19 mouse cellular contexts compared by ENCODE assay signal in genomic region chr8:3482240-3482740, GRCm38 (mm10). TPM values are rescaled to one million over a fixed set of nuclear protein-coding genes. Genes with fewer than 3 reads are reported as not detected.
"Had no signal": no experiment of that assay in that cellular context is flagged by ENCODE, and none has a peak within 500 bp of the region (broad histone marks: within the 10 kb centered on the region; RNA-seq: fewer than 3 reads in every experiment).

No protein-coding gene starts in this region.

- H3K36me3 ChIP-seq: liver, embryonic 12.5 days; liver, embryonic 15.5 days; midbrain, embryonic 10.5 days; midbrain, embryonic 12.5 days; neural tube, embryonic 13.5 days; neural tube, embryonic 15.5 days; stomach, embryonic 15.5 days had no signal

- H3K4me2 ChIP-seq: liver, embryonic 12.5 days; lung, embryonic 14.5 days; midbrain, embryonic 12.5 days; neural tube, embryonic 13.5 days; neural tube, embryonic 15.5 days; stomach, embryonic 15.5 days had no signal

- H3K4me1 ChIP-seq: midbrain, embryonic 10.5 days; midbrain, embryonic 12.5 days; neural tube, embryonic 13.5 days; neural tube, embryonic 15.5 days; stomach, embryonic 15.5 days had no signal

- H3K9me3 ChIP-seq: liver, embryonic 12.5 days; liver, embryonic 15.5 days; midbrain, embryonic 10.5 days; midbrain, embryonic 12.5 days; neural tube, embryonic 13.5 days; neural tube, embryonic 15.5 days; stomach, embryonic 15.5 days had no signal

- H3K9ac ChIP-seq: liver, embryonic 12.5 days; liver, embryonic 15.5 days; lung, embryonic 14.5 days; midbrain, embryonic 12.5 days; neural tube, embryonic 13.5 days; neural tube, embryonic 15.5 days; stomach, embryonic 15.5 days had no signal

- H3K4me3 ChIP-seq: liver, embryonic 12.5 days; liver, embryonic 15.5 days; midbrain, embryonic 10.5 days; midbrain, embryonic 12.5 days; myocyte; neural tube, embryonic 13.5 days; neural tube, embryonic 15.5 days; stomach, embryonic 15.5 days had no signal

- H3K27ac ChIP-seq: liver, embryonic 12.5 days; liver, embryonic 15.5 days; midbrain, embryonic 10.5 days; midbrain, embryonic 12.5 days; neural tube, embryonic 13.5 days; neural tube, embryonic 15.5 days; stomach, embryonic 15.5 days had no signal

- H3K27me3 ChIP-seq: neural tube, embryonic 13.5 days; neural tube, embryonic 15.5 days; stomach, embryonic 15.5 days had no signal

- ATAC-seq: liver, embryonic 12.5 days; midbrain, embryonic 16.5 days had no signal

- DNase-seq: midbrain, embryonic 14.5 days; right cerebral cortex, postnatal 14 days; thymus, adult 18-20 months; thymus, postnatal 25 days; thymus, postnatal 4 days had no signal

RNA-seq across cellular contexts. Expression of gene Tex45, which starts 11.6 kb away (rescaled TPM):
- total RNA-seq: megakaryocyte, adult 5-6 weeks; megakaryocyte-erythroid progenitor cell, adult 5-6 weeks had no signal
- polyA plus RNA-seq: liver, embryonic 12.5 days; liver, embryonic 15.5 days; lung, embryonic 14.5 days; lung, embryonic 16.5 days; midbrain, embryonic 10.5 days; myocyte; stomach, embryonic 15.5 days; thymus, postnatal 0 days had no signal
